Mouse (Mus musculus): ENCODE measurements around the gene Zfp1. TPM values are rescaled to one million over a fixed set of nuclear protein-coding genes. Genes with fewer than 3 reads are reported as not detected.

Zfp1 gene
- total and polyA plus RNA-seq, 3 experiments, result 7.1 to 21.1 (median 10.9) TPM

DNA sequence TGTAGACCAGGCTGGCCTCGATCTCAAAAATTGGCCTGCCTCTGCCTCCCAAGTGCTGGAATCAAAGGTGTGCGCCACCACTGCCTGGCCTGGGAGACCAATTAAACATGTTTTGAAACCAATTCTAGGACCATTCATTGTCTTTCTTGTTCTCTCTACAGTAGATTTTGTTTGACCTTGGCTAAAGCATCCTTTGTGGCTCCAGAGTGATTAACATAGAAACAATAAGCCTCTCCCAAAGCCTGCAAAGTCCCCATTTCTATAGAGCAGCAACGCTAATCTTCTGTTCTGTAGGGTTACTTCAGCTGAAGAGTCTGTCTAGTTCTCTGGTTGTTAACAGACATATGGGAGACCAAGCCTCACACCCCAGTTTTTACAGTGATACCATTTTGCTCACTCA is 7.5 kb downstream of the Zfp1 start:
- TF ChIP-seq POLR2AphosphoS5 (IDR thresholded peaks at IDR 0.05; ENCODE audit: insufficient replicate concordance, low read depth, low read length) (no peak), CTCF (IDR thresholded peaks at IDR 0.05; ENCODE audit: low read depth, low read length) (no peak)
- Histone ChIP-seq H3K9me3 (replicated peaks) (no peaks in the 10 kb centered on the region), H3K36me3 (replicated peaks) (peaks cover 6% of the 10 kb centered on the region), H3K4me3 (ENCODE audit: low read depth, low read length) (no peak overlapping the region), H3K27me3 (ENCODE audit: insufficient read depth, low read length) (peaks cover 5% of the 10 kb centered on the region; the same call in 1 of the 2 replicates), H3K4me1 (ENCODE audit: insufficient read depth, low read depth, low read length) (peaks cover 43% of the 10 kb centered on the region)
- DNase-seq (ENCODE audit: low spot score) (no peak), ATAC-seq (ENCODE audit: extremely low read depth, insufficient number of reproducible peaks, low FRiP score, poor library complexity, severe bottlenecking) (no peak)

DNA sequence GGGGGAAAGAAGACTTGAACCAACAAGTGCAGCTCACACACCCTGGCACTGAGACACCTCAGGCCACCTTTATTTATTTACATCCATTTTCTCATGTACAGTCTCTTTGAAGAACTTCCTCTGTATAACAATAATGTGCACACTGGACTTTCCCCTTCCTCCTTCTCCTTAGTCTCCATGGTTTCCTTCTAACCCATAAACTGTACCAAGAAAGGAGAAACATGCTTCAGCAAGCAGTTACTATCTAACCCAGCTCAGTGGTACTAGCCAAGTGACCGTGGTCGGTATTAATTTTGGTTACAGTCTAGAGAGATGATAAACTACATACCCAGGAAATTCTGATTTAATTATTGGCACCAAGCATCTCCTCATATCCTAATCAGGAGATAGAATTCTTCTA is 10.3 kb downstream of the Zfp1 start:
- Histone ChIP-seq H3K4me1 (ENCODE audit: insufficient read depth, low read depth, low read length) (peaks cover 35% of the 10 kb centered on the region), H3K4me3 (ENCODE audit: low read depth, low read length) (no peak overlapping the region), H3K9me3 (replicated peaks) (no peaks in the 10 kb centered on the region), H3K27me3 (ENCODE audit: insufficient read depth, low read length) (no peaks in the 10 kb centered on the region; the same call in 1 of the 2 replicates), H3K36me3 (replicated peaks) (peaks cover 8% of the 10 kb centered on the region)
- no peak for TF ChIP-seq POLR2AphosphoS5 (IDR thresholded peaks at IDR 0.05; ENCODE audit: insufficient replicate concordance, low read depth, low read length)
- no peak for TF ChIP-seq TAL1 (conservative IDR thresholded peaks at IDR 0.05; ENCODE audit: low read depth, low read length)
- DNase-seq (ENCODE audit: low spot score) (no peak), ATAC-seq (ENCODE audit: extremely low read depth, insufficient number of reproducible peaks, low FRiP score, poor library complexity, severe bottlenecking) (no peak)

DNA sequence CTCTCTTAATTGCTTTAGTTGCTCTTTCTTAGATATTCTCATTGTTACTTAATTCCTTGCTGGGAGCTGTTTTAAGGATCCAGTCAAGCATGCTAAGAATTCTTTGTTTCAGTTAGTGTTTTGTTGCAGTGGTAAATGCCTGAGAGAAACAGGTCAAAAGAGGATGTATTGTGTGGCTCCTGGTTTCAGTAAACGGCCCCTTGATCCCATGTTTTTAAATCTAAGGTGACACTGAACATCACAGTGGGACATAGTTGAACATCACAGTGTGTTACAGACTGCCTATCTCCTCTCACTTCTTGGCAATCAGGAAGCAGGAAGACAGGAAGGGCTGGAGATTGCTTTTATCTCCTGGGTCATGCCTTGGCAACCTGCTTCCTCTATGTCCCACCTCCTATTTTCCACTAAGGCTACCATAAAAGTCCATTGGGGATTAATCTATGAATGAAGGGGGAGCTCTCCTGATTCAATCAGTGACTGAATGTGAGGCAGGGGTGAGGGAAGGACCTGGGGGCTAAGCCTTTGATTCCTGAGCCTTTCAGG is 14.2 kb downstream of the Zfp1 start:
- H3K27me3 ChIP-seq (ENCODE audit: insufficient read depth, low read length), result no peaks in the 10 kb centered on the region
- H3K4me1 ChIP-seq (ENCODE audit: insufficient read depth, low read depth, low read length), result peaks cover 36% of the 10 kb centered on the region
- TF ChIP-seq GATA2 (IDR thresholded peaks at IDR 0.05; ENCODE audit: borderline replicate concordance, low read depth, low read length) (no peak), TAL1 (conservative IDR thresholded peaks at IDR 0.05; ENCODE audit: low read depth, low read length) (no peak), GATA1 (IDR thresholded peaks at IDR 0.05; ENCODE audit: borderline replicate concordance, low read length) (no peak), POLR2AphosphoS5 (IDR thresholded peaks at IDR 0.05; ENCODE audit: insufficient replicate concordance, low read depth, low read length) (no peak)
- H3K9me3 ChIP-seq (replicated peaks), result no peaks in the 10 kb centered on the region
- peaks cover 37% of the 10 kb centered on the region for H3K36me3 ChIP-seq (replicated peaks)
- ATAC-seq (ENCODE audit: extremely low read depth, insufficient number of reproducible peaks, low FRiP score, poor library complexity, severe bottlenecking) (no peak; the same call in 1 of the 2 replicates), DNase-seq (ENCODE audit: low spot score) (no peak)
- H3K4me3 ChIP-seq (ENCODE audit: low read depth, low read length), result no peak overlapping the region

DNA sequence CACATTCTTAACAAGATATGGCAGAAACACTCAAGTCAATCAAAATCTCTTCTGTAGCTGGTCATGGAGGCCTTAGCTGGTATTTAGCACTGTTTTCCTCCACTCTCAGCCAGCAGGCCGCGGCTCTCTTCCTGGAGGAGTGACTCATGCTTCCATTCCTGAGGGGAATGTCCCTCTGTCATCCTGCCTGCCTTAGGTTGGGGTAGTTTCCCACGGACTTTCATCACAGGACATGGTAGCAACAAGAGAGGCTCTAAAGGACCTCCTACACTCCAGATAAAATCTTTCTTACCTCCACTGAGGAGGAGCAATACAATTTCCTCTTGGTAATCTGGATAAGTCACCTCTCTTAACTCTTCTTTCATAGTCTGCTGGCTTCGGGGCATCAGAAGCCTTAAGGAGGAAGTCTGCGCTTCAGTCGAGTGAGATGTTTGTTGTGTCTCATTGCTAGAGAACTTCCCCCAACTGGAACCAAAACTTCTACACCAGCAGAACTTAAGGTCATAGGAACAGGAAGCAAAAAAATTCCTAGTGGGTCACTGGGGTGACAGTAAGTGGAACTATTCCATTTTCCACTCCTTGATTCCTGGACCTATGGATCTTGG is 15.7 kb downstream of the Zfp1 start:
- H3K4me1 ChIP-seq (ENCODE audit: insufficient read depth, low read depth, low read length), result peaks cover 38% of the 10 kb centered on the region
- H3K36me3 ChIP-seq (replicated peaks), result peaks cover 44% of the 10 kb centered on the region
- H3K27me3 ChIP-seq (ENCODE audit: insufficient read depth, low read length), result no peaks in the 10 kb centered on the region
- no peak for TF ChIP-seq TAL1 (conservative IDR thresholded peaks at IDR 0.05; ENCODE audit: low read depth, low read length)
- no peak for TF ChIP-seq GATA2 (IDR thresholded peaks at IDR 0.05; ENCODE audit: borderline replicate concordance, low read depth, low read length)
- no peak for TF ChIP-seq CTCF (IDR thresholded peaks at IDR 0.05; ENCODE audit: low read depth, low read length)
- TF ChIP-seq POLR2AphosphoS5 (IDR thresholded peaks at IDR 0.05; ENCODE audit: insufficient replicate concordance, low read depth, low read length), result no peak
- no peak for TF ChIP-seq GATA1 (IDR thresholded peaks at IDR 0.05; ENCODE audit: borderline replicate concordance, low read length)
- ATAC-seq (ENCODE audit: extremely low read depth, insufficient number of reproducible peaks, low FRiP score, poor library complexity, severe bottlenecking) (no peak), DNase-seq (ENCODE audit: low spot score) (no peak)
- no peak overlapping the region for H3K4me3 ChIP-seq (ENCODE audit: low read depth, low read length)
- H3K9me3 ChIP-seq (replicated peaks), result no peaks in the 10 kb centered on the region

DNA sequence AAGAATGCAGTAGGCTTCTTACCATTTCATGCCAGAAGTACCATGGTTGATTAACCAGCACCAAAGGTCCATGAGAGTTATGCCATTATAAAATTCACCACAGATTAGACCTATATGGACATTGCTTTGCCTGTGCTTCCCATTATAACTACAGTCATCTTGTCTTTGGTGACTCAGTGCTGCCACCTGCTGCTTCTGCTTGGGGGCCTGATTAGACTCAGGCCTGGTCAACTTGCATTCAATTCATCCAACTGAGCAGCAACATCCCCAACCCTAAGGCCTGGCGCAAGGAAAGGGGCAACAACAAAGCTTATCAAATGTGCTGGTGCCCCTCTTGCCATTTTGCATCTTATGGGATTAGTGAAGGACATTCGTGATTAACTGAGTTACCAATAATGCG is 19.3 kb downstream of the Zfp1 start:
- DNase-seq (ENCODE audit: low spot score), result peak; percentile 16
- TF ChIP-seq POLR2AphosphoS5 (IDR thresholded peaks at IDR 0.05; ENCODE audit: insufficient replicate concordance, low read depth, low read length), result no peak
- TF ChIP-seq CTCF (IDR thresholded peaks at IDR 0.05; ENCODE audit: low read depth, low read length), result peak; percentile 62
- no peak for TF ChIP-seq GATA1 (IDR thresholded peaks at IDR 0.05; ENCODE audit: borderline replicate concordance, low read length)
- Histone ChIP-seq H3K4me3 (ENCODE audit: low read depth, low read length) (no peak overlapping the region), H3K27me3 (ENCODE audit: insufficient read depth, low read length) (no peaks in the 10 kb centered on the region), H3K9me3 (replicated peaks) (no peaks in the 10 kb centered on the region), H3K36me3 (replicated peaks) (peaks cover 62% of the 10 kb centered on the region), H3K4me1 (ENCODE audit: insufficient read depth, low read depth, low read length) (peaks cover 28% of the 10 kb centered on the region)
- peak; percentile 62 for ATAC-seq (ENCODE audit: extremely low read depth, insufficient number of reproducible peaks, low FRiP score, poor library complexity, severe bottlenecking)

DNA sequence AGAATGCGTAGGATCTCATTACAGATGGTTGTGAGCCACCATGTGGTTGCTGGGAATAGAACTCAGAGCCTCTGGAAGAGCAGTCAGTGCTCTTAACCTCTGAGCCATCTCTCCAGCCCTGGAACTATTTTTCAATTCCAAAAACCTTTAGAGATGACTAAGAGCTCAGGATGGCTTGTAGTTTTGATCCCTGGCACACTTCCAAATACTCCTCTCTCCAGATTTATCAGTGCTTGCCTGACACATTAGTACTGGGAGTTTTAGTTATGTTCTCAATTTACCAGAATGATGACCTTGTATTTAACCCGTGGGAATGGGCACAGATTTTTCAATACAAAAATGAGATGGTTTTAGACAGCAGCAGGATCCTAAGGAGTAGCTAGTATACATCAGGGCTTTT is 23.6 kb downstream of the Zfp1 start:
- H3K4me3 ChIP-seq (ENCODE audit: low read depth, low read length), result no peak overlapping the region
- peaks cover 12% of the 10 kb centered on the region for H3K4me1 ChIP-seq (ENCODE audit: insufficient read depth, low read depth, low read length)
- ATAC-seq (ENCODE audit: extremely low read depth, insufficient number of reproducible peaks, low FRiP score, poor library complexity, severe bottlenecking) (no peak), DNase-seq (ENCODE audit: low spot score) (no peak)
- no peaks in the 10 kb centered on the region for H3K27me3 ChIP-seq (ENCODE audit: insufficient read depth, low read length)
- TF ChIP-seq GATA1 (IDR thresholded peaks at IDR 0.05; ENCODE audit: borderline replicate concordance, low read length) (no peak), GATA2 (IDR thresholded peaks at IDR 0.05; ENCODE audit: borderline replicate concordance, low read depth, low read length) (no peak), POLR2AphosphoS5 (IDR thresholded peaks at IDR 0.05; ENCODE audit: insufficient replicate concordance, low read depth, low read length) (no peak), CTCF (IDR thresholded peaks at IDR 0.05; ENCODE audit: low read depth, low read length) (no peak), TAL1 (conservative IDR thresholded peaks at IDR 0.05; ENCODE audit: low read depth, low read length) (no peak)
- H3K36me3 ChIP-seq (replicated peaks), result peaks cover 64% of the 10 kb centered on the region
- H3K9me3 ChIP-seq (replicated peaks), result peaks cover 8% of the 10 kb centered on the region
